Mouse (Mus musculus) limb, embryonic 12.5 days (tissue): ENCODE results near the gene Adamtsl5. TPM values are rescaled to one million over a fixed set of nuclear protein-coding genes. Genes with fewer than 3 reads are reported as not detected.

Experiments
- microRNA-seq: library from miRNA; unstranded; fragments of <30 nt; microRNA quantifications from one replicate; pipeline ENCODE4, GENCODE M21; 2017
- polyA plus RNA-seq: library from polyadenylated mRNA; unstranded; fragments of >200 nt; fragmentation: Nextera tagmentation; extraction: Ambion mirVana; gene quantifications from 2 replicates; pipeline ENCODE4 v1.2.1, GENCODE M21; 2016

The Adamtsl5 gene
- polyA plus RNA-seq, 1 experiment from 2014 or later, result 0.88 TPM

Small RNA genes within 50 kb of the gene (microRNA-seq; reads per million reads assigned to microRNA genes)
- not detected for gene Gm22721

Other genes with a start within 250 kb of the Adamtsl5 start
- 13.9 and 14.4 TPM in 2 replicates for gene Sbno2, start 242.8 kb downstream of the Adamtsl5 start, polyA plus RNA-seq
- 16.1 and 18.1 TPM in 2 replicates for gene Stk11, start 232.6 kb downstream of the Adamtsl5 start, polyA plus RNA-seq
- 460 and 465 TPM in 2 replicates for gene Atp5d, start 209.8 kb downstream of the Adamtsl5 start, polyA plus RNA-seq
- gene Cbarp, start 207.6 kb downstream of the Adamtsl5 start, polyA plus RNA-seq, result 4.9 and 5.6 TPM in 2 replicates
- 30.6 and 38.0 TPM in 2 replicates for gene Midn, start 200.1 kb downstream of the Adamtsl5 start, polyA plus RNA-seq
- 166 and 175 TPM in 2 replicates for gene Cirbp, start 182.4 kb downstream of the Adamtsl5 start, polyA plus RNA-seq
- gene 1600002K03Rik, start 175.5 kb downstream of the Adamtsl5 start, polyA plus RNA-seq, result 9.1 and 9.5 TPM in 2 replicates
- gene Efna2, start 168.9 kb downstream of the Adamtsl5 start, polyA plus RNA-seq, result 60.3 and 62.2 TPM in 2 replicates
- 103 and 112 TPM in 2 replicates for gene Mum1, start 122.0 kb downstream of the Adamtsl5 start, polyA plus RNA-seq
- gene Ndufs7, start 99.3 kb downstream of the Adamtsl5 start, polyA plus RNA-seq, result 258 and 278 TPM in 2 replicates
- gene Gamt, start 87.4 kb downstream of the Adamtsl5 start, polyA plus RNA-seq, result 30.7 and 31.9 TPM in 2 replicates
- 69.1 and 71.0 TPM in 2 replicates for gene Dazap1, start 86.9 kb downstream of the Adamtsl5 start, polyA plus RNA-seq
- 926 and 930 TPM in 2 replicates for gene Rps15, start 56.0 kb downstream of the Adamtsl5 start, polyA plus RNA-seq
- 4.7 and 5.3 TPM in 2 replicates for gene Apc2, start 52.4 kb downstream of the Adamtsl5 start, polyA plus RNA-seq
- gene 2310011J03Rik, start 27.9 kb downstream of the Adamtsl5 start, polyA plus RNA-seq, result 48.1 and 50.5 TPM in 2 replicates
- gene Pcsk4, start 18.9 kb downstream of the Adamtsl5 start, polyA plus RNA-seq, result 6.3 and 6.6 TPM in 2 replicates
- 4.1 and 4.6 TPM in 2 replicates for gene Reep6, start 18.5 kb downstream of the Adamtsl5 start, polyA plus RNA-seq
- 1.2 and 1.3 TPM in 2 replicates for gene Plk5, start 8.0 kb upstream of the Adamtsl5 start, polyA plus RNA-seq
- gene Mex3d, start 39.2 kb upstream of the Adamtsl5 start, polyA plus RNA-seq, result 12.5 and 15.2 TPM in 2 replicates
- 361 and 364 TPM in 2 replicates for gene Mbd3, start 51.1 kb upstream of the Adamtsl5 start, polyA plus RNA-seq
- gene Uqcr11, start 58.4 kb upstream of the Adamtsl5 start, polyA plus RNA-seq, result 416 and 437 TPM in 2 replicates
- gene Tcf3, start 85.2 kb upstream of the Adamtsl5 start, polyA plus RNA-seq, result 247 and 274 TPM in 2 replicates
- gene Onecut3, start 146.4 kb upstream of the Adamtsl5 start, polyA plus RNA-seq, result not detected in 2 replicates
- 0.29 and 0.50 TPM in 2 replicates for gene Atp8b3, start 190.7 kb upstream of the Adamtsl5 start, polyA plus RNA-seq
- 33.4 and 34.1 TPM in 2 replicates for gene Rexo1, start 213.1 kb upstream of the Adamtsl5 start, polyA plus RNA-seq
- gene Klf16, start 228.9 kb upstream of the Adamtsl5 start, polyA plus RNA-seq, result 12.1 and 12.4 TPM in 2 replicates
- 108 and 110 TPM in 2 replicates for gene Abhd17a, start 241.9 kb upstream of the Adamtsl5 start, polyA plus RNA-seq